Mouse (Mus musculus) cerebellum, adult 8-10 months (tissue): ENCODE data around the gene Col4a2.
A peak's percentile ranks its signal among the peaks of the same experiment; 100 is the strongest.
"Not testable (repeated sequence)": the region's sequence is repeated elsewhere in the genome, so short reads cannot be mapped to it uniquely, and the experiment has no call there.

Experiments
- DNase-seq: peaks from one replicate; pipeline ENCODE4 v3.0.0; 2022

Gene Col4a2

GRCm38 (mm10) chr8:11465619-11466018 is 153.0 kb downstream of the Col4a2 start:
- no peak for DNase-seq

GRCm38 (mm10) chr8:11466528-11466927 is 153.9 kb downstream of the Col4a2 start:
- DNase-seq: not testable (repeated sequence)

- DNase-seq: no peak
Measured at GRCm38 (mm10) chr8:11469095-11469494, 156.5 kb downstream of the Col4a2 start.

GRCm38 (mm10) chr8:11470694-11471093 is 158.1 kb downstream of the Col4a2 start:
- DNase-seq: no peak

- DNase-seq: no peak
Measured at GRCm38 (mm10) chr8:11471309-11471708, 158.7 kb downstream of the Col4a2 start.

- DNase-seq: no peak
Measured at GRCm38 (mm10) chr8:11473072-11473471, 160.5 kb downstream of the Col4a2 start.

GRCm38 (mm10) chr8:11475397-11475796 is 162.8 kb downstream of the Col4a2 start:
- no peak for DNase-seq

- no peak for DNase-seq
Measured at GRCm38 (mm10) chr8:11475876-11476275, 163.3 kb downstream of the Col4a2 start.

GRCm38 (mm10) chr8:11476338-11477177 is 164.0 kb downstream of the Col4a2 start:
- DNase-seq: no peak

GRCm38 (mm10) chr8:11477178-11477553 is 164.6 kb downstream of the Col4a2 start:
- DNase-seq: no peak

GRCm38 (mm10) chr8:11477811-11478761 is 165.5 kb downstream of the Col4a2 start, which contains the start of gene Rab20:
Gene Rab20 (minus strand): TSS chr8:11478710.
- no peak for DNase-seq

GRCm38 (mm10) chr8:11478807-11479527 is 166.4 kb downstream of the Col4a2 start:
- DNase-seq: no peak

GRCm38 (mm10) chr8:11479591-11479990 is 167.0 kb downstream of the Col4a2 start:
- DNase-seq: no peak

GRCm38 (mm10) chr8:11481876-11482275 is 169.3 kb downstream of the Col4a2 start:
- no peak for DNase-seq

GRCm38 (mm10) chr8:11482537-11482936 is 169.9 kb downstream of the Col4a2 start:
- DNase-seq: no peak

GRCm38 (mm10) chr8:11486142-11486541 is 173.5 kb downstream of the Col4a2 start:
- peak; percentile 60 for DNase-seq

GRCm38 (mm10) chr8:11487229-11487628 is 174.6 kb downstream of the Col4a2 start:
- DNase-seq: no peak

- not testable (repeated sequence) for DNase-seq
Measured at GRCm38 (mm10) chr8:11492340-11492739, 179.7 kb downstream of the Col4a2 start.

- peak; percentile 85 for DNase-seq
Measured at GRCm38 (mm10) chr8:11497017-11497990, 184.7 kb downstream of the Col4a2 start, which contains the start of gene Naxd. Gene Naxd (plus strand): TSS chr8:11497506.

- DNase-seq: no peak
Measured at GRCm38 (mm10) chr8:11498281-11498680, 185.7 kb downstream of the Col4a2 start.
